Mouse (Mus musculus): ENCODE measurements around the gene Wrb. TPM values are rescaled to one million over a fixed set of nuclear protein-coding genes. Genes with fewer than 3 reads are reported as not detected.

Gene Wrb
- polyA plus RNA-seq, 1 experiment from 2014 or later, result 53.3 TPM

DNA sequence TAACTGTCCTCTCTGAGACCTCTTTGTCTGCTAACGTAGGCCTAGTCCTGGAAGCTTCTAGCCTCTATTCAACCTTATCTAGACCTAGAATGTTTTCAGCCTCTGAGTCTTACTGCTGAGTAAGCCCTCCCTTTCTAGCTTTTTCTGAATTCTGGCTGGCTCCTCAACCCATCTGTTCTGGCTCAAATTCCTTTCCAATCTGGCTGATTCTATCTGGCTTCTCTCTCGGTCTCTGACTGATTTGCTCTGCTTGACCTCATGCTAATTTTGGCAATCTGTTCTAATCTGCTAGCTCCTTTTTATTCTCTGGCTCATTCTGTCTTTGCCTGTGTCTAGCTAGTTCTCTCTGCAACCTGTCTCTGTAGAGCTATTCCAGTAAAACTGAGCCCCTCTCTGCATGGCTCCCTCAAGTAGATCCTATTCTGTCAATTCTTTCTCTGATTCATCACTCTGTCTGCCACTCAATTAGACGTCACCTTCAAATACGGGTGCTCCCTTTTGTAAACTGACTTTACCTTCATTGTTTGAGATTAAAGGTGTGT, 20.6 kb downstream of the Wrb start:
- no peak for ATAC-seq (replicated peaks; ENCODE audit: extremely low read depth, insufficient read depth, low FRiP score)
- Histone ChIP-seq H3K27ac (ENCODE audit: low read length) (no peak overlapping the region), H3K9me3 (replicated peaks; ENCODE audit: control insufficient read depth, low read length) (no peaks in the 10 kb centered on the region), H3K4me3 (ENCODE audit: low read length) (no peak overlapping the region), H3K4me1 (ENCODE audit: control insufficient read depth, insufficient read depth, low read length) (0 out of 2 replicates have a peak, but pooled peaks cover 3% of the 10 kb centered on the region), H3K27me3 (ENCODE audit: control insufficient read depth, insufficient read depth, low read length) (no peaks in the 10 kb centered on the region), H3K4me2 (ENCODE audit: low read depth, low read length) (no peak overlapping the region), H3K36me3 (ENCODE audit: control insufficient read depth, insufficient read depth) (no peaks in the 10 kb centered on the region), H3K9ac (ENCODE audit: low read length) (no peak overlapping the region)
- 61% methylated on average over 4 of the region's 4 CpGs for WGBS

DNA sequence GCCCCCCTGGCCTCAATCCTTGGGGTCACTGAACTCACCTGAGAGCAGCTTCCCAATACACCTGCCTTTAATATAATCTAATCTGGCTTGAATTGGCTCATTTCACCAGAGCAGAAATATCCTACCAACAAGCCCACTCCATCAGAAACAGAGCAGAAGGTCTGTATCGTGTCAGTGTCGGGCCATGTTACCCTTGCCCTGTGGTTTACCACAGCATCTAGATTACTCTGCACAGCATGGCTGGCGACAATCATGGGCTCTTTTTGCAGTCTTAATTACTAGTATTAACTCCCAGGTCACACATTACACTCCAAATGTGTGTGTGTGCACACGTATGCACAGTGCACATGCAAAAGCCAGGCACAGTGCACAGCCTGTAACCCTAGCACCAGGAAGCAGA, 23.6 kb downstream of the Wrb start:
- no peaks in the 10 kb centered on the region for H3K27me3 ChIP-seq (ENCODE audit: control insufficient read depth, insufficient read depth, low read length)
- H3K9me3 ChIP-seq (replicated peaks; ENCODE audit: control insufficient read depth, low read length), result no peaks in the 10 kb centered on the region
- H3K4me2 ChIP-seq (ENCODE audit: low read depth, low read length), result no peak overlapping the region
- H3K4me1 ChIP-seq (ENCODE audit: control insufficient read depth, insufficient read depth, low read length), result 0 out of 2 replicates have a peak, but pooled peaks cover 3% of the 10 kb centered on the region
- no peak overlapping the region for H3K4me3 ChIP-seq (ENCODE audit: low read length)
- no peak overlapping the region for H3K27ac ChIP-seq (ENCODE audit: low read length)
- 81% methylated on average over 4 of the region's 4 CpGs for WGBS
- no peak for ATAC-seq (replicated peaks; ENCODE audit: extremely low read depth, insufficient read depth, low FRiP score)
- H3K36me3 ChIP-seq (ENCODE audit: control insufficient read depth, insufficient read depth), result no peaks in the 10 kb centered on the region
- H3K9ac ChIP-seq (ENCODE audit: low read length), result no peak overlapping the region

DNA sequence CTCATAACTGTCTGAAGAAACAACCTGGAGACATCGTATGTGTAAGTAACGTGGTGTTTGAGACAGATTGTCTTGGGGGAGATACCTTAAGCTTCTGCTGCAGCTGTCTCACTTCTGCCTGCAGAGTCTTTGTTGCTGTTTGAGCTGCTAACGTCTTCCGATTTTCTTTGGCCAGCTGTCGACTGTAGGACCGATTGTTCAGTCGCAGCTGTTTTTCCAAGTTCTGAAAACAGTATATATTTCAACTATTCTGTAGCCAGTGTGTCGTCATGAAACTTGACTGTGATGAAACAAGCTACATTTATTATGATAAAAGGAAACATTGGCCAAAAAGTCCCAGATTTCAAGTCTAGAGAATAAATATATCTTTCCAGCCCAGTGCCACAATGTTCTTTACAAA, 28.4 kb downstream of the Wrb start:
- H3K9me3 ChIP-seq (replicated peaks; ENCODE audit: control insufficient read depth, low read length), result peaks cover 1% of the 10 kb centered on the region; the same call in 1 of the 2 replicates
- H3K36me3 ChIP-seq (ENCODE audit: control insufficient read depth, insufficient read depth), result no peaks in the 10 kb centered on the region
- 66% methylated on average over 8 of the region's 8 CpGs for WGBS
- ATAC-seq (replicated peaks; ENCODE audit: extremely low read depth, insufficient read depth, low FRiP score), result no peak
- no peaks in the 10 kb centered on the region for H3K27me3 ChIP-seq (ENCODE audit: control insufficient read depth, insufficient read depth, low read length)
- H3K4me3 ChIP-seq (ENCODE audit: low read length), result no peak overlapping the region
- H3K4me2 ChIP-seq (ENCODE audit: low read depth, low read length), result no peak overlapping the region
- H3K9ac ChIP-seq (ENCODE audit: low read length), result no peak overlapping the region
- no peak overlapping the region for H3K27ac ChIP-seq (ENCODE audit: low read length)
- peaks cover 3% of the 10 kb centered on the region; the same call in 1 of the 2 replicates for H3K4me1 ChIP-seq (ENCODE audit: control insufficient read depth, insufficient read depth, low read length)

- no peaks in the 10 kb centered on the region for H3K36me3 ChIP-seq (ENCODE audit: control insufficient read depth, insufficient read depth)
- peaks cover 3% of the 10 kb centered on the region; the same call in 1 of the 2 replicates for H3K4me1 ChIP-seq (ENCODE audit: control insufficient read depth, insufficient read depth, low read length)
- H3K27me3 ChIP-seq (ENCODE audit: control insufficient read depth, insufficient read depth, low read length), result no peaks in the 10 kb centered on the region
- no peak overlapping the region for H3K4me2 ChIP-seq (ENCODE audit: low read depth, low read length)
- no peak overlapping the region for H3K4me3 ChIP-seq (ENCODE audit: low read length)
- WGBS, result 30% methylated on average over 2 of the region's 2 CpGs
- H3K27ac ChIP-seq (ENCODE audit: low read length), result no peak overlapping the region
- no peak overlapping the region for H3K9ac ChIP-seq (ENCODE audit: low read length)
- H3K9me3 ChIP-seq (replicated peaks; ENCODE audit: control insufficient read depth, low read length), result peaks cover 8% of the 10 kb centered on the region
- ATAC-seq (replicated peaks; ENCODE audit: extremely low read depth, insufficient read depth, low FRiP score), result no peak; the same call in 1 of the 2 replicates
Measured at GRCm38 (mm10) chr16:96175399-96175798, 30.2 kb downstream of the Wrb start.

- Histone ChIP-seq H3K27ac (ENCODE audit: low read length) (no peak overlapping the region), H3K4me2 (ENCODE audit: low read depth, low read length) (no peak overlapping the region), H3K4me3 (ENCODE audit: low read length) (no peak overlapping the region), H3K27me3 (ENCODE audit: control insufficient read depth, insufficient read depth, low read length) (no peaks in the 10 kb centered on the region), H3K4me1 (ENCODE audit: control insufficient read depth, insufficient read depth, low read length) (peaks cover 3% of the 10 kb centered on the region; the same call in 1 of the 2 replicates), H3K36me3 (ENCODE audit: control insufficient read depth, insufficient read depth) (no peaks in the 10 kb centered on the region), H3K9me3 (replicated peaks; ENCODE audit: control insufficient read depth, low read length) (peaks cover 8% of the 10 kb centered on the region), H3K9ac (ENCODE audit: low read length) (no peak overlapping the region)
- no peak for ATAC-seq (replicated peaks; ENCODE audit: extremely low read depth, insufficient read depth, low FRiP score)
Measured at GRCm38 (mm10) chr16:96179156-96179555, 33.9 kb downstream of the Wrb start.

- Histone ChIP-seq H3K27me3 (ENCODE audit: control insufficient read depth, insufficient read depth, low read length) (no peaks in the 10 kb centered on the region), H3K36me3 (ENCODE audit: control insufficient read depth, insufficient read depth) (no peaks in the 10 kb centered on the region), H3K9me3 (replicated peaks; ENCODE audit: control insufficient read depth, low read length) (no peaks in the 10 kb centered on the region), H3K9ac (ENCODE audit: low read length) (no peak overlapping the region), H3K4me2 (ENCODE audit: low read depth, low read length) (no peak overlapping the region), H3K4me1 (ENCODE audit: control insufficient read depth, insufficient read depth, low read length) (peaks cover 5% of the 10 kb centered on the region), H3K4me3 (ENCODE audit: low read length) (no peak overlapping the region), H3K27ac (ENCODE audit: low read length) (no peak overlapping the region)
- WGBS, result 81% methylated on average over 5 of the region's 5 CpGs
- ATAC-seq (replicated peaks; ENCODE audit: extremely low read depth, insufficient read depth, low FRiP score), result no peak
Measured at GRCm38 (mm10) chr16:96187619-96188018, 42.4 kb downstream of the Wrb start.

- H3K9me3 ChIP-seq (replicated peaks; ENCODE audit: control insufficient read depth, low read length), result no peaks in the 10 kb centered on the region
- peaks cover 8% of the 10 kb centered on the region for H3K4me1 ChIP-seq (ENCODE audit: control insufficient read depth, insufficient read depth, low read length)
- H3K4me2 ChIP-seq (ENCODE audit: low read depth, low read length), result peak within 1 kb of the TSS; percentile 81
- H3K4me3 ChIP-seq (ENCODE audit: low read length), result peak within 1 kb of the TSS; percentile 66
- under 1% methylated on average over 76 of the region's 77 CpGs for whole genome bisulfite sequencing
- ATAC-seq (replicated peaks; ENCODE audit: extremely low read depth, insufficient read depth, low FRiP score), result peak; percentile 98
- peak within 1 kb of the TSS; percentile 70 for H3K9ac ChIP-seq (ENCODE audit: low read length)
- H3K36me3 ChIP-seq (ENCODE audit: control insufficient read depth, insufficient read depth), result no peaks in the 10 kb centered on the region
- peak within 1 kb of the TSS; percentile 92 for H3K27ac ChIP-seq (ENCODE audit: low read length)
- H3K27me3 ChIP-seq (ENCODE audit: control insufficient read depth, insufficient read depth, low read length), result no peaks in the 10 kb centered on the region
Measured at GRCm38 (mm10) chr16:96191531-96192506, 46.6 kb downstream of the Wrb start, which contains the start of gene Lca5l. Gene Lca5l (minus strand): TSS chr16:96192271.

DNA sequence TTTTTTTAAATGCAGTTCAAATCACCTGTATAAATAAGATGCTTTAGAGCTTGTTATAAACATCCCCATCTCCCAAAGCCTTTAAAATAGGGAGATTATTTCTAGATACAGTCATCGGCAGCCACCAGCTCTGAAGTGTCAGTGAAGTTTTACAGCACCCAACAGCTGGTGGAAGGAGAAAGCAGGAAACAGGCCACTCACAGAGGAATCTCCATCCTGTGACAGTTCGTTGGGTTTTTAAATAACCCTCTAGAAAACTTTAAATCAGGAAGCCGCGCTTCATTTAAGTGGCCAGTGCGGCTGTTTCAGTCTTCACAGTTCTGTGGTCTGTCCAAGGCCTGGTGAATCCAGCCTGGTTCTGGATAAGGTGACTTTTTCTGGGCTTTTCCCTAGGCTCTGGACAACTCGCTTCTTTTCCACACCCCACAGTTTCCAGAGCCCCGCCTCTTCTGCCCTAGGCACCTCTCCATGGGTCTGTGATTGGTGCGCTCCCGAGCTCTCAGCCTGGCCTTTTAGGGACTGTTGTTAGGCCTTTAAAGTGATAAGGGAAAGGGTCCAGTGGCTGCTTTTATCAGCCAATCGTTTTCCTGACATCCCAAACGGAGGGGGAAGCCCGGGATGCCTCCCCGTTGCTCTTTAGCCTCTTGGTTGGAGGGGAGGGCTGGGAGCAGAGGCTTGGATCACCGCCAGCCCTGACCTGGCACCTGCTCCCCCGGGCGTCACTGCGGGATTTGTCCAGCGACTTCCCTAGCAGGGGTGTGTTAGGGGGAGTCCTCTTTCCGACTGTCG, 54.9 kb downstream of the Wrb start, which contains the start of gene Sh3bgr:
Gene Sh3bgr (plus strand): TSS at position 538 of the 789 bp plus-strand sequence.
- Histone ChIP-seq H3K36me3 (ENCODE audit: control insufficient read depth, insufficient read depth) (no peaks in the 10 kb centered on the region), H3K4me2 (ENCODE audit: low read depth, low read length) (peak within 1 kb of the TSS; percentile 69), H3K27me3 (ENCODE audit: control insufficient read depth, insufficient read depth, low read length) (no peaks in the 10 kb centered on the region), H3K9me3 (replicated peaks; ENCODE audit: control insufficient read depth, low read length) (no peaks in the 10 kb centered on the region), H3K27ac (ENCODE audit: low read length) (peak within 1 kb of the TSS; percentile 99), H3K9ac (ENCODE audit: low read length) (peak within 1 kb of the TSS; percentile 84), H3K4me1 (ENCODE audit: control insufficient read depth, insufficient read depth, low read length) (peaks cover 16% of the 10 kb centered on the region), H3K4me3 (ENCODE audit: low read length) (peak within 1 kb of the TSS; percentile 62)
- ATAC-seq (replicated peaks; ENCODE audit: extremely low read depth, insufficient read depth, low FRiP score), result peak; percentile 95
- 4% methylated on average over 20 of the region's 20 CpGs for WGBS
